Mouse (Mus musculus): Measurements from ENCODE around the gene Chmp6.
A peak's percentile ranks its signal among the peaks of the same experiment; 100 is the strongest.

Chmp6 gene

GRCm38 (mm10) chr11:119913291-119913934 is at the start of gene Chmp6:
Chmp6 (plus strand) TSS chr11:119913441.
- peak; percentile 87 for DNase-seq (ENCODE audit: low read depth, low spot score)

- no peak for DNase-seq (ENCODE audit: low read depth, low spot score)
Observed at GRCm38 (mm10) chr11:119866837-119867236, 46.4 kb upstream of the Chmp6 start.

DNA sequence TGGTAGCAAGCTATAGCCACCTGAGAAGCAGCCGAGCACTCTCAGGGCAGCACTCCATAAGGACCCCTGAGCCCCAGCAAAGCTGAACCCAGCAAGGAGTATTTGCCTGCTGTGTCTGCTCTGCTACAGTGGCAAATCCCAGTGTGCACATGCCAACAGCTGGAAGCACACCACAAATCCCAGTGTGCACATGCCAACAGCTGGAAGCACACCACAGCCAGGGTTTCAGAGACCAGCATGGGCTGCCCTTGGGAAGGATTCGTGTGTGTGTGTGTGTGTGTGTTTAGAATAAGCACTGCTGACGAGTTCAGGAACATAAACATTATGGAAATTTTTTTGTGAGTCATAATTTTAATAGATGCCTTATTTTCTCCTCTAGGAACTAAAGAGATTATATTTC is 45.1 kb upstream of the Chmp6 start:
- no peak for DNase-seq (ENCODE audit: low read depth, low spot score)

- no peak for DNase-seq (ENCODE audit: low read depth, low spot score)
Observed at GRCm38 (mm10) chr11:119868556-119868955, 44.7 kb upstream of the Chmp6 start.

DNA sequence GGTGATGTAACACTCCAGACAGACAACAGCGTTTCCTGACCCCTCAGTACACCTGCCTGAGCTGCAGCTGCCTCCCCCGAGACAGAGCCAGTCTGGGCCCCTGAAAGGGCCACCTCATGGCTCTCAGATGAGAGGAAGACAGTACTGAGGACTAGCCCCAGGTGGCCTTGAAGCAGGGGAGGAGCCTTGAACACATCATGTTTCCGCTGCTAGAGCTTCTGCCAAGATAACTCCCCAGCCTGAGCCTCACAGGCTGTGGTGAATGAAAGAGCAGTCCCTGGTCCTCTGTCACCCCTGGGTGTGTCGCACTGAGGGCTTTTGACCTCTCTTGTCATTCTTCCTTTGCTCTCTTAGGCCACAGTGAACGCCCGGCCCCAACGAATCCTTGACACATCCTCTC is 42.1 kb upstream of the Chmp6 start:
- DNase-seq (ENCODE audit: low read depth, low spot score) = no peak

DNA sequence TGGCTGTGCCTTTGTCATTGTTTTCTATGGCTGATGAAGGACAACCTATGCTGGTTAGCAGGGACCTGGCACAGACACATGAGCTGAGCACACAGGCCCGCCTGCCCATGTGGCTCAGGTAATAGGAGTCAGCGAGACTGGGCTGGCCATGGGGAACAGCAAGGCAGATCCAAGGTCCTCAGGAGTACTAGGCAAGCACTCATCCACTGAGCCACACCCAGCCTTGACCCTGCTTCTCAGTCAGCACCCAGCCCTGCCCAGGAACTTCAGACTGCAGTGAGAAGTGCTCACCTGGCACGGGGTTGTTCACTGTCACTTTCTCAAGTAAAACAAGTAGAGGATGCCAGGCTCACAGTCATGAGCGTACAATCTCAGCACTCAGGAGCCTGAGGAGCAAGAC is 39.6 kb upstream of the Chmp6 start:
- DNase-seq (ENCODE audit: low read depth, low spot score) = no peak

- no peak for DNase-seq (ENCODE audit: low read depth, low spot score)
Observed at GRCm38 (mm10) chr11:119874841-119875240, 38.4 kb upstream of the Chmp6 start.

- no peak for DNase-seq (ENCODE audit: low read depth, low spot score)
Observed at GRCm38 (mm10) chr11:119875685-119876084, 37.6 kb upstream of the Chmp6 start.

- no peak for DNase-seq (ENCODE audit: low read depth, low spot score)
Observed at GRCm38 (mm10) chr11:119877124-119877523, 36.1 kb upstream of the Chmp6 start.

DNA sequence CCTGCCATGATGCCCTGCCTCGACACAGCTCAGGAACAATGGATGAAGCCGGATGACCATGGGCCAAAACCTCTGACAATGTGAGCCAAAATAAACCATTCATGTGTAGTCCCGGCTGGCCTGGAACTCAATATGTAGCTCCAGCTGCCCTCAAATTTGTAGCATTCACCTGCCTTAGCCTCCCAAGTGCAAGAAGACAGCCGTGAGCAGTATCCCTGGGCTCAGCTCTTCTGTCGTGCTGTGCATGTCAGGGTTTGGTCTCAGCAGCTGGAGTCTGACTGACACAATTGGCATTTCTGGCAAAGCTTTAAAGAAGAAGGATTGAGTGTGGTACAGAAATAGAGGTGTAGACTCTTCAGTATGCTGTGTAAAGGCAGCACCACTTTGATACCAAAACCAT is 33.7 kb upstream of the Chmp6 start:
- DNase-seq (ENCODE audit: low read depth, low spot score) = no peak

DNA sequence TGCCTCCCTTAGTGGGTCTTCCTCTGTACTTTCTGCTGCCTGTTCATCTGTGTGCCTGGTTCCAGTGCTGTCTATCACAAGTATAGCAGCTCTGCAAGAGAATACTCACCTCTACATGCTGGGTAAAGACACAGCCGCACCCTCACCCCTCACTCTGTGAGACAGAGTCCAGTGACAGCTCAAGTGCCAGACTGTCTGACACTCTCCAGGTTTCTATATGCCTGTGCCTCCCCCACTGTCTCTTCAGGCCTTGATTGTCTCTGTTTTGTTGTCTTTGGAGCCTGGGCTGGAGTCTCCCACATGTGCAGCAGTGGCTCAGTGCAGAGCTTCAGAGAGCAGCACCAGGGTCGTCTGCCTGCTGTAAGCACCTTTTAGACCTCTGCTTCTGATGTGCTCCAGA is 29.6 kb upstream of the Chmp6 start:
- no peak for DNase-seq (ENCODE audit: low read depth, low spot score)

GRCm38 (mm10) chr11:119889966-119890365 is 23.3 kb upstream of the Chmp6 start:
- no peak for DNase-seq (ENCODE audit: low read depth, low spot score)

GRCm38 (mm10) chr11:119891601-119892215 is 21.5 kb upstream of the Chmp6 start:
- no peak for DNase-seq (ENCODE audit: low read depth, low spot score)

GRCm38 (mm10) chr11:119893667-119894236 is 19.5 kb upstream of the Chmp6 start:
- no peak for DNase-seq (ENCODE audit: low read depth, low spot score)

- peak; percentile 46 for DNase-seq (ENCODE audit: low read depth, low spot score)
Observed at GRCm38 (mm10) chr11:119894634-119895033, 18.6 kb upstream of the Chmp6 start.

- DNase-seq (ENCODE audit: low read depth, low spot score) = no peak
Observed at GRCm38 (mm10) chr11:119897041-119897440, 16.2 kb upstream of the Chmp6 start.

DNA sequence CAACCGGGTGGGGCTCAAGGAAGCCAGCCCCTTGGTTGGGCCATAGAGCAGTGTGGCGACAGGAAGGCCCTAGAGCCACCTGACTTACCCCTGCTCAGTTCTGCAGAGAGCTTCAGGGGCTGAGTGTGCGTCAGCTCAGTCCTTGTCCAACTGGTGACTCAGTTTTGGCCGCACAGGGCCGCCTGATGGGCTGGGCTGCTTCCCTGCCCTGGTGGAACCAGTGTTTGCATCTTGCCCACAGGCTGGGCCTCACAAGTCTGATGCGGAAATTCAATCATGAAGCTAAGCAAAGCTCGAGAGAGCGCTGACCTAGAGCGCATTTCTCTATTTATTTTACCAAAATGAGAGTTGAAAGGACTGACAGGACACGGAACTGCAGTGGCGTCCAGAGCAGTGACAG is 14.3 kb upstream of the Chmp6 start:
- no peak for DNase-seq (ENCODE audit: low read depth, low spot score)

DNA sequence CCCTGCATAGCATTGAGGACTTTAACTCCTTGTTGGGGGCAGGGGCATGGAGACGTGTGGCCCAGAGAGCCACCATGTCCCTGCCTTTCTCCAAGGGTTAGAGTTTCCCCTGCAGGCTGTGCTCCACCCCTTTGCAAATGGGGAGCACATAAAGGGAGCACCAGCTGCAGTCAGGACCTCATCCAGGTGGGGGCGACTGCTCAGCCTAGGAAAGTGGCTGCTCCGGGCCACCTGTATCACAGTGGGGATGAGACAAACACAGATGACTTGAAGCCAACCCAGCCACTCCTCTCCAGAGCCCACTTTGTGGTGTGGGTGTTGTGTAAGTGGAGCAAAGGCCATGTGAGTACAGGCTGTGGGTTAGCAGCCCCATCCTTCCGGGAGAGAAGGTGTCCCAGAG is 12.1 kb upstream of the Chmp6 start:
- DNase-seq (ENCODE audit: low read depth, low spot score) = no peak

DNA sequence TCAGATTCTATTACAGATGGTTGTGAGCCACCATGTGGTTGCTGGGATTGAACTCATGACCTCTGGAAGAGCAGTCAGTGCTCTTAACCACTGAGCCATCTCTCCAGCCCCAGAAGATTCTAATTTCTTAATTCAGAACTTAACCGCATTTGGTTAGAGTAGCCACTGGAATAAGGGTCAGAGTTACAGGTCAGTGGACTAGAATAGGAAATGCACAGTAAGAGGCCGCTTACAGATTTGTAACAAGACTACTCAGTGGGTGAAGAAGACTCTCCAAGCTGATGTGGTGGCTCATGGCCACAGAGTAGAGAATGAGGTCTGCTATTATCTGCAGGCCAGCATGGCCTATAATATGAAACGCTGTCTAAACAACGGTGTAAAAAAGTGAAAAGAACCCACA is 10.3 kb upstream of the Chmp6 start:
- no peak for DNase-seq (ENCODE audit: low read depth, low spot score)

DNA sequence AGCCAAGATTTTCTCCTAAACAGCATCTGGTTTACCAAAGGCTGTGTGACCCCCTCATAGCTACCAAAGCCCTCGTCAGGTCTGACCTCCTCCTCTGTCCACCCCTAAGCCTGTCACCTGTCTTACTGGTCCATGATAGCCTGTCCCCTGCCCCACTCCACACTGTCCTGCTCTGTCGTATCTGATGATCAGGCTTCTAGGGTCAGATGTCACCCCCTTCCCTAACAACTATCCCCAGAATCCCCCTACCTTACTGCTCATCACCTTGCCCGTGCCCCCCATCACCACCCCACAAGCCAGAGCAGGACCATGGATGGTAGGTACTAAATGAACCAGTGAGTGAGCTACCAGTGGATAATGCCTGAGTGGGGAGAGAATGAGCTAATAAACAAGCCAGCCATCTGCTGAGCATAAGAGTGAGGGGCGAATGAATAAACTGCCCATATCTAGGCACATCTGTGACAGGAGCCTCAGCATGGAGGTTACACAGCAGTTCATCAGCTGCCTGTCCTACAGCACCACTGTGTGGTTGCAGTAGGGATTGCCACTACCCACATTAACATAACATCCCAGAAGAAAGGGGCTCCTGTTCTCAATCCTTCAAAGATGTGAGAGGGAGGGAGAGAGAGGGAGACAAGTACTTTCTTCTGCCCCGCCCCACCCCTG is 8.5 kb upstream of the Chmp6 start:
- peak; percentile 81 for DNase-seq (ENCODE audit: low read depth, low spot score)

GRCm38 (mm10) chr11:119905794-119906193 is 7.4 kb upstream of the Chmp6 start:
- DNase-seq (ENCODE audit: low read depth, low spot score) = no peak

- DNase-seq (ENCODE audit: low read depth, low spot score) = no peak
Observed at GRCm38 (mm10) chr11:119907006-119907650, 6.1 kb upstream of the Chmp6 start.
